Mouse (Mus musculus): ENCODE measurements around the gene Golt1a.

DNA sequence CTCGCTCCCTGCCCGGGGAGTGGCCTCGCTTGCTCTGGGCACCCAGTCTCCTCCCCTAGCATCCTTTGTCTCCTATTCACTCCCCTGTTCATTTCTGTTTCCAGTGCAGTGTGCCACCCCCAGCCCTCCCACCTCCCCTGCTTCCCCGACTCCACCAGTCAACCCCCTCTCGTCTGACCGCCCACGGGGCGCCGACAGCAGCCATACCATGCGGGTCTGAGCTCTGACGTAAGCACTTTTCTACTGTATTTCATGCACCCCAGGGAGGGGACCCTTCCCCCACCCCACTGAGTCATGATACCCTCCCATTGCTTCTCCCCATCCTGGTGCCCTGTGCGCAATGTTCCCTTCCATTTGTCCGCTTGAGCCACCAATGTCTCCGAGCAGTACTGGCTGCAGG is 10.8 kb upstream of the Golt1a start:
- no peak for TF ChIP-seq POLR2A (IDR thresholded peaks at IDR 0.05; ENCODE audit: borderline replicate concordance, extremely low read depth, low read depth, low read length)
- no peak for TF ChIP-seq CTCF (IDR thresholded peaks at IDR 0.05; ENCODE audit: insufficient read depth, low read length)
